Mouse (Mus musculus) hindbrain, embryonic 11.5 days (tissue): ENCODE measurements around the gene Tbr1. TPM values are rescaled to one million over a fixed set of nuclear protein-coding genes. Genes with fewer than 3 reads are reported as not detected.

Experiments used
- ATAC-seq: fragments of 200-750 bp; cut with Nextera tagmentation; 2 replicates; pipeline ENCODE4 v1.8.0; 2017; ENCODE audit warnings: mild to moderate bottlenecking, moderate TSS enrichment, moderate library complexity; ENCODE audit not compliant: low FRiP score
- DNase-seq: peaks from one replicate; pipeline ENCODE4 v3.0.0-alpha.2; 2015; ENCODE audit warnings: low spot score
- H3K27ac ChIP-seq: fragments of 300-500 bp; sonication (generic); 2 replicates; pipeline ENCODE4 v1.5.1; 2014; ENCODE audit warnings: mild to moderate bottlenecking, low read depth, low read length
- H3K27me3 ChIP-seq: fragments of 300-500 bp; sonication (generic); 2 replicates; pipeline ENCODE4 v1.6.1; 2014; ENCODE audit warnings: mild to moderate bottlenecking, low read length, moderate library complexity, mixed read lengths; ENCODE audit not compliant: control insufficient read depth, insufficient read depth
- H3K36me3 ChIP-seq: fragments of 300-500 bp; sonication (generic); 2 replicates; pipeline ENCODE4 v1.6.1; 2014; ENCODE audit warnings: mild to moderate bottlenecking, low read length, moderate library complexity, mixed read lengths; ENCODE audit not compliant: control insufficient read depth, insufficient read depth
- H3K4me1 ChIP-seq: fragments of 300-500 bp; sonication (generic); replicated peaks from 2 replicates; pipeline ENCODE4 v1.6.1; 2014; ENCODE audit warnings: low read length, mixed read lengths; ENCODE audit not compliant: control insufficient read depth, insufficient read depth
- H3K4me2 ChIP-seq: fragments of 300-500 bp; sonication (generic); replicated peaks from 2 replicates; pipeline ENCODE4 v1.6.1; 2014; ENCODE audit warnings: mild to moderate bottlenecking, low read depth, low read length
- H3K4me3 ChIP-seq: fragments of 300-500 bp; sonication (generic); 2 replicates; pipeline ENCODE4 v1.5.1; 2014; ENCODE audit warnings: low read depth, low read length
- H3K9ac ChIP-seq: fragments of 300-500 bp; sonication (generic); 2 replicates; pipeline ENCODE4 v1.6.1; 2014; ENCODE audit warnings: low read depth, low read length
- H3K9me3 ChIP-seq: fragments of 300-500 bp; sonication (generic); 2 replicates; pipeline ENCODE4 v1.6.1; 2016; ENCODE audit warnings: low read length; ENCODE audit not compliant: control insufficient read depth
- WGBS: fragments of 180-500 bp; shearing (Covaris S2); extraction: QIAGEN DNeasy Blood & Tissue Kit; methylation state at CpG from one replicate; pipeline ENCODE4 v1.1.7; 2014; 5-methylcytosine and 5-hydroxymethylcytosine counted together
- polyA plus RNA-seq: library from polyadenylated mRNA; unstranded; fragments of >200 nt; fragmentation: Nextera tagmentation; extraction: Ambion mirVana; gene quantifications from 2 replicates; pipeline ENCODE4 v1.2.1, GENCODE M21; 2014

The Tbr1 gene
- polyA plus RNA-seq, 1 experiment from 2014 or later, result not detected

DNA sequence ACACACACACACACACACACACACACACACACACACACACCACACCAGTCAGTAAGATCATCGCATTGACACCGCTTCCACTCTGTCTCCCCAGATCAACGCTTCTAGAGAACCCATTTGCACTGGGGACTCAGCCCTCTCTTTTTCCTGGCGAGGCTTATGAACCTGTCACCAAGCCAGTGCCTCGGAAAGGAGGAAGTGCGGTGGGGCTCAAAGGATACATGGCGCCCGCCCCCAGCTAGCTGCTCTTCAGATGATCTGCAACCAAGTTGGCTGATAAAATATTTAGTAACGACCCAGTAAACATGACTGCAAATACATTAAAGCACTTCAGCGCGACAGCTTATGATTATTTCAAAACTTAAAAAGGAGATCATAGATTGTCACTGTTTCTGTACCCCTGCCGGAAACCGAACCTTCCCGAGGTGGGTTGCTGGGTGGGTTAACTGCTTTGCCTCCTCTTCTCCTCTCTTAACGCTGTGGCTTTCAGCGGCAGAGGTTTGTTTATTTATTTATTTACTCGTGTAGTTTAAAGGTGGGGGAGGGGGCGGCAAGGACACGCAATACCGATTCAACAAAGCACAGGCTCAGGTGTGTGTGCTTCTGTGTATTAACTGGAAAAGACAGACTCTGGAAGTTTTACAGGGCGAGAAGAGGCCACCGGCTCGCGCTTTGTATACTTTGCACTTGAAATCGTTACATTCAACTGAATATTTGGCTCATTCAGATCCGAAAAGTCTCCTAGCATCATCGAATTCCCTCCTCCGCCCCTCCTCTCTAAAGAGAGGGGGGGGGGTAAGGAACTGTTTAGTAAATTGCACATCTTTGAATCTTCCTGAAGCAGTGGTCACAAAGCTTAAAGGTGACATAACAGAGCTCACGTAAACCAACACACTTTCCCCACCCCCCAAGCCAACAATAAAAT is 975 bp downstream of the Tbr1 start:
- Histone ChIP-seq H3K9ac (no peak overlapping the region), H3K36me3 (no peaks in the 10 kb centered on the region), H3K27ac (no peak overlapping the region), H3K4me2 (no peak overlapping the region), H3K27me3 (peaks cover 44% of the 10 kb centered on the region), H3K4me3 (no peak overlapping the region), H3K9me3 (no peaks in the 10 kb centered on the region), H3K4me1 (peaks cover 5% of the 10 kb centered on the region)
- 0 out of 2 replicates have a peak, but pooled peaks have one; percentile 1 for ATAC-seq
- WGBS, result 2% methylated on average over 29 of the region's 29 CpGs
- peak; percentile 57 for DNase-seq

DNA sequence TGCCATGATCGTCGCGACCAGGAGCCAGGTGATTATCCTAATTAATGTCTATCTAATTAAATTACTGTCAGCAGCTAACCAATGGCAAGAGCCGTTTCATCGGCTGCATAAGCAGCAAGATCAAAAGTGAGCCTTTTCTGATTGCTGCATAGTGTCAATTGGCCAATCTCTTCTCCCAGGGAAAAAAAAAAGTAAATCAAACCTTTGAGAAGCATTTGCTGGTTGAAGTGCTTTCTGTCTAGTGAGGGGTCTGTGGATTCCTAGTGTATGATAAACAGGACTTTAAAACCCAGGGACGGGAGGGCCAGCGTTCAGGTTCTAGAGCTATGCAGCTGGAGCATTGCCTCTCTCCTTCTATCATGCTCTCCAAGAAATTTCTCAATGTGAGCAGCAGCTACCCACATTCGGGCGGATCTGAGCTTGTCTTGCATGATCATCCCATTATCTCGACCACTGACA is 1.7 kb downstream of the Tbr1 start:
- 2% methylated on average over 10 of the region's 10 CpGs for WGBS
- no peaks in the 10 kb centered on the region for H3K9me3 ChIP-seq
- DNase-seq (peak; percentile 65), ATAC-seq (no peak)
- peaks cover 47% of the 10 kb centered on the region for H3K27me3 ChIP-seq
- no peak overlapping the region for H3K4me2 ChIP-seq
- peaks cover 5% of the 10 kb centered on the region for H3K4me1 ChIP-seq
- H3K9ac ChIP-seq, result no peak overlapping the region
- no peak overlapping the region for H3K4me3 ChIP-seq
- H3K36me3 ChIP-seq, result no peaks in the 10 kb centered on the region
- no peak overlapping the region for H3K27ac ChIP-seq

DNA sequence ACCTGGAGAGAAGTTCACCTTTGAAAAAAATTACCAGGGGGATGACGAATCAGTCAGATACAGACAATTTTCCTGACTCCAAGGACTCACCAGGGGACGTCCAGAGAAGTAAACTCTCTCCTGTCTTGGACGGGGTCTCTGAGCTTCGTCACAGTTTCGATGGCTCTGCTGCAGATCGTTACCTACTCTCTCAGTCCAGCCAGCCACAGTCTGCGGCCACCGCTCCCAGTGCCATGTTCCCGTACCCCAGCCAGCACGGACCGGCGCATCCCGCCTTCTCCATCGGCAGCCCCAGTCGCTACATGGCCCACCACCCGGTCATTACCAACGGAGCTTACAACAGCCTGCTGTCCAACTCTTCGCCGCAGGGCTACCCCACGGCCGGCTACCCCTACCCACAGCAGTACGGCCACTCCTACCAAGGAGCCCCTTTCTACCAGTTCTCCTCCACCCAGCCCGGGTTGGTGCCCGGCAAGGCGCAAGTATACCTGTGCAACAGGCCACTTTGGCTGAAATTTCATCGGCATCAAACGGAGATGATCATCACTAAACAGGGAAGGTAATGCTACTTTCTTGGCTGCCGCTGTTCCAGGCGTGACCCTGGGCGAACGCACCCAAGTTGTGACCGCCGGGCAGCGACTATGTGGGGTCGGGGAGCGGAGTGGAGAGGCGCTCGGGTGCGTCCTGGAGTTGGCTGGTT is 2.3 kb downstream of the Tbr1 start:
- H3K4me3 ChIP-seq, result no peak overlapping the region
- DNase-seq, result peak; percentile 69
- 1% methylated on average over 39 of the region's 39 CpGs for WGBS

DNA sequence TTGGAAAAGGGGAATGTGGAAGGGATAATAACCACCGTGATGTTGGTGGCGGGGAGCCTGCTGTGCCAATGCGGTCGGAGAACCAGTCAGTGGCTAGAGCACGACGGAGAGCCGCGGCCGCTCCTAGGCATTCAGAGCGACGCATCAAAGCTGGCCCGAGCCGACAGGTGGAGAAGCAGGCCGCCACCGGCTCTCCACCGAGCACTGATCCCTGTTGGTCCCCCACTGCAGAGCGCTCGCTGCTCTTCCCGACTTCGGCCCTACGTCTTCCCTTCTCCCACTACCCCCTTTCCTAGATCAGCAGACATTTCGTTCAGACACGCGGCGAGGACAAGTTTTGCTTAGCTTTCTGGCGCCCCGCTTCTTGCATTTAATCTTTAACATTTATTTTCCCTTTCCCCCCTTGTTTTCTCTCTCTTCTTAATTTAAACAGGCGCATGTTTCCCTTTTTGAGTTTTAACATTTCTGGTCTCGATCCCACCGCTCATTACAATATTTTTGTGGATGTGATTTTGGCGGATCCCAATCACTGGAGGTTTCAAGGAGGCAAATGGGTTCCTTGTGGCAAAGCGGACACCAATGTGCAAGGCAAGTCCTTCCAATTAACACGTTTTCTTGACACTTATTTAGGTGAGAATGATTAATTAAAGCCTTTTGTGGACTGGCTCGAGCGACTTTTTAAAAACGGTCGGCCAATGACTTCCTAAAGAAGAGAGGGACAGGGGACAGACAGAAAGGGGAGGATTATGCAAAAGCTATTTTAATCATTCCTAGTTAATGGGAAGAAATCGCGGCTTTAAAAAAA is 3.0 kb downstream of the Tbr1 start:
- Histone ChIP-seq H3K4me2 (no peak overlapping the region), H3K27me3 (peaks cover 60% of the 10 kb centered on the region), H3K4me3 (no peak overlapping the region), H3K36me3 (no peaks in the 10 kb centered on the region), H3K9me3 (no peaks in the 10 kb centered on the region), H3K4me1 (peaks cover 5% of the 10 kb centered on the region), H3K27ac (no peak overlapping the region), H3K9ac (no peak overlapping the region)
- WGBS, result under 1% methylated on average over 39 of the region's 39 CpGs
- DNase-seq (peak; percentile 58), ATAC-seq (peak; percentile 23)

More for the DNA sequence above, 2.3 kb downstream of the Tbr1 start:
- no peak overlapping the region for H3K4me2 ChIP-seq
- peak; percentile 61 for ATAC-seq
- no peak overlapping the region for H3K9ac ChIP-seq
- no peak overlapping the region for H3K27ac ChIP-seq
- H3K9me3 ChIP-seq, result no peaks in the 10 kb centered on the region
- H3K36me3 ChIP-seq, result no peaks in the 10 kb centered on the region
- H3K27me3 ChIP-seq, result peaks cover 53% of the 10 kb centered on the region
- peaks cover 5% of the 10 kb centered on the region for H3K4me1 ChIP-seq

DNA sequence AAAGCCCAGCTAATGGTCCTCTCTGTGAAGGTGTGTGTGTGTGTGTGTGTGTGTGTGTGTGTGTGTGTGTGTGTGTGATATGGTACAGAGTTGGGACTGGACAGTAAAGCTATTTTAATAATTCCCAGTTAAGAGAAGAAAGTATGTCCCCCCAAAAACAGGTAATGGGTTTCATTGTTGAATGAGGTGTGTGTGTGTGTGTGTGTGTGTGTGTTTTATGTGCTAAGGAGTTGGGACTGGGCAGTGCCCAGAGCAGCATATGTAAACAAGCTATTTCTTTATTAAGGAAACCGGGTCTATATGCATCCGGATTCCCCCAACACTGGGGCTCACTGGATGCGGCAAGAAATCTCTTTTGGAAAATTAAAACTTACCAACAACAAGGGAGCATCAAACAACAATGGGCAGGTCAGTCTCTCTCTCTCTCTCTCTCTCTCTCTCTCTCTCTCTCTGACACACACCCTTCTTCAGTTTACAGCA is 3.7 kb downstream of the Tbr1 start:
- 0% methylated on average over 3 of the region's 3 CpGs for WGBS

DNA sequence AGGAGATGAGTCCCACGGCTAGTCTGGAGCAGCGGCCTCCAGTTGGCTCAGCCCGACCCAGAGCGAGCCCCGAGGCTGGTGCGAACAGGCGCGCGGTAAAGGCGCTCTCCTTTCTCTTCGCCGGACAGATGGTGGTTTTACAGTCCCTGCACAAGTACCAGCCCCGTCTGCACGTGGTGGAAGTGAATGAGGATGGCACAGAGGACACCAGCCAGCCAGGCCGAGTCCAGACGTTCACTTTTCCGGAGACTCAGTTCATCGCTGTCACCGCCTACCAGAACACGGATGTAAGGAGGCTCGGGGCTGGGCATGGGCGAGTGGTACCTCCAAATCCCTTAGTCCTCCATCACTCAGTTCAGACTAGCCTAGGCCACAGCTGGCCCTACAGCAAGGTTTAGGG is 4.4 kb downstream of the Tbr1 start:
- H3K9ac ChIP-seq, result no peak overlapping the region
- H3K4me2 ChIP-seq, result peak overlapping the region; percentile 7; the same call in 1 of the 2 replicates
- ATAC-seq (peak; percentile 31), DNase-seq (peak; percentile 71)
- no peaks in the 10 kb centered on the region for H3K36me3 ChIP-seq
- no peak overlapping the region for H3K27ac ChIP-seq
- no peaks in the 10 kb centered on the region for H3K9me3 ChIP-seq
- no peak overlapping the region for H3K4me3 ChIP-seq
- WGBS, result 1% methylated on average over 22 of the region's 22 CpGs
- peaks cover 72% of the 10 kb centered on the region for H3K27me3 ChIP-seq
- H3K4me1 ChIP-seq, result peaks cover 9% of the 10 kb centered on the region

More for the DNA sequence above, 3.7 kb downstream of the Tbr1 start:
- Histone ChIP-seq H3K36me3 (no peaks in the 10 kb centered on the region), H3K4me3 (no peak overlapping the region), H3K4me1 (peaks cover 5% of the 10 kb centered on the region), H3K27ac (no peak overlapping the region), H3K9ac (no peak overlapping the region), H3K27me3 (peaks cover 67% of the 10 kb centered on the region), H3K4me2 (no peak overlapping the region), H3K9me3 (no peaks in the 10 kb centered on the region)
- ATAC-seq (no peak), DNase-seq (peak; percentile 50)

DNA sequence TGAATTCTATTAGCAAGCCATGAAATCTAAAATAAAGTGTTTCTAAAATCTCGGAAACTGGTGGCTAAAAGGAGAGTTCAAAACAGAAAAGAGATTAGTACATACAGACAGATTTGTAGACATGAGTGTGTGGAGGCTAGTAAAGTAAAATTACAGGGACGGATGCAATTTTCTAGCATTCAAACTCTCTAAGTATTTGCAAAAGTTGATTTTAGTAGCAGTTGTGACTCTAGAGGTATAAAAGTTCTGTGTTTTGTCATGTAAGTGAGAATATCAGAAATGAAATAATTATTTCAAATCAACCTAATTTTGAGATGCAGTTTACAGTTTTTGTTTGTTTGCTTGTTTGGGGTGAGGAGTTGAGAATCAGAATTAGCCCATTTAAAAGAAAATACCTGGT is 5.1 kb downstream of the Tbr1 start:
- no peaks in the 10 kb centered on the region for H3K36me3 ChIP-seq
- DNase-seq (no peak), ATAC-seq (no peak)
- no peaks in the 10 kb centered on the region for H3K9me3 ChIP-seq
- H3K27ac ChIP-seq, result no peak overlapping the region
- H3K4me2 ChIP-seq, result no peak overlapping the region
- no peak overlapping the region for H3K4me3 ChIP-seq
- peaks cover 9% of the 10 kb centered on the region for H3K4me1 ChIP-seq
- H3K27me3 ChIP-seq, result peaks cover 70% of the 10 kb centered on the region
- no peak overlapping the region for H3K9ac ChIP-seq
- 9% methylated on average over 2 of the region's 2 CpGs for WGBS

DNA sequence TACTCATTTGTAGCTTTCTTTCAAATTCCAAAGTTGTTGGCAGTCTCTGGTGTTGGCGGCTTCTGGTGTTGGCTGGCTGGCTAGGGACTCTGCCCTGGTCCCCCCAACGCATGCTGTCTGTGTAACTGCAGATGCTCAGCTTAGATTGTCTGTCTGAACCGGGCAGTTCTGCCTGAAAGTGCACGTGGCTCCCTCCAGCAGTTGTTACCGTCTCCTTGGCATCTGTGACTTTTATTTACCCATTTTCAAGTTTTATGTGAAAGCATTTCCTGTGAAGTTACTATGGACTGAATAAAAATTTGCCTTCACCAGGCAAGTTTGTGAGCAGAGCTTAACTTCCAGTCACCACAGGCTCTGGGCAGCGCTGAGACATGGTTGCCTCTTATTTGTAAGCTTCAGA is 6.0 kb downstream of the Tbr1 start:
- Histone ChIP-seq H3K4me1 (peaks cover 9% of the 10 kb centered on the region), H3K4me2 (no peak overlapping the region), H3K27ac (no peak overlapping the region), H3K9ac (no peak overlapping the region), H3K4me3 (no peak overlapping the region), H3K27me3 (peaks cover 72% of the 10 kb centered on the region), H3K36me3 (no peaks in the 10 kb centered on the region), H3K9me3 (no peaks in the 10 kb centered on the region)
- DNase-seq, result peak; percentile 48
- 0% methylated on average over 6 of the region's 6 CpGs for WGBS
- ATAC-seq, result no peak
